Mouse (Mus musculus): ENCODE measurements around the gene Dnal1. TPM values are rescaled to one million over a fixed set of nuclear protein-coding genes. Genes with fewer than 3 reads are reported as not detected.

Gene Dnal1
- total RNA-seq, 2 experiments from 2014 or later = 6.9 to 7.2 TPM

DNA sequence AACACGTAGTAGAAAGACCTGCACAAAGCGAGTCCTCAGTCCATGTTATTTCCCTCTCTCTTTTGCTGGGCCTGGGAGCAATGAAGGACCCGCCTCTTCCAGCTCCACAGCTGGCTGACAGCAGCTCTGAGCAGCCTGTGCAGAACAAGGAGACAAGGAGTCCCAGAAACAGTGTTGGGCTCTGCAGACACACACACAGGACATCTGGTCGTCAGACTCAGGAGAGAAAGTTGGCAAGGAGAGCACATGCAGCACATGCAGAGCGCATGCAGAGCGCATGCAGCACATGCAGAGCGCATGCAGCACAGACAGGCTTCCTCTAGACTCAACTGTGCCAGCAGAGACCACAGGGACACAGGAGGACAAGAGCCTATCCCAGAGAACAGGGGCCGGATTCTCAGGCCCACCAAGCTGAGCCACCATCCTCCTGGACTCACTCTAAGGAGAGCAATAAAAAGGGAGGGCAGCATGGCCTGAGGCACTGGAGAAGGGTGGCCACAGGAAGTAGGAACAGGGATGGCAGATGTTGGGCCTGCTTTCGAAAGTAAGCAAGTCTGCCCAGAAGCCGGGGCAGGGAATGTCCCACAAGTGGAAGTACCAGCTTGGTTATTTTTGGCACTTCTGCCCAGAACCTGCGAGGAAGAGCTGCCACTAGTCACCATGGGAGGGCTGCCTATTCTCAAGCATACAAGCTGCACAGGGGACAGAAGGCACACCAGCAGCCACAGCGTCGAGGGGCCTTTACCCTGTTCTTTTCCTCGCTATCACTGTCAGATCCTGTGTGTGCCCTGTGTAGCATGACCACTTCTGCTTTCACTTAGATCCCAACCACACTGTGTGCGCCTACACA lies 73.8 kb downstream of the Dnal1 start:
- DNase-seq = peak; percentile 49

DNA sequence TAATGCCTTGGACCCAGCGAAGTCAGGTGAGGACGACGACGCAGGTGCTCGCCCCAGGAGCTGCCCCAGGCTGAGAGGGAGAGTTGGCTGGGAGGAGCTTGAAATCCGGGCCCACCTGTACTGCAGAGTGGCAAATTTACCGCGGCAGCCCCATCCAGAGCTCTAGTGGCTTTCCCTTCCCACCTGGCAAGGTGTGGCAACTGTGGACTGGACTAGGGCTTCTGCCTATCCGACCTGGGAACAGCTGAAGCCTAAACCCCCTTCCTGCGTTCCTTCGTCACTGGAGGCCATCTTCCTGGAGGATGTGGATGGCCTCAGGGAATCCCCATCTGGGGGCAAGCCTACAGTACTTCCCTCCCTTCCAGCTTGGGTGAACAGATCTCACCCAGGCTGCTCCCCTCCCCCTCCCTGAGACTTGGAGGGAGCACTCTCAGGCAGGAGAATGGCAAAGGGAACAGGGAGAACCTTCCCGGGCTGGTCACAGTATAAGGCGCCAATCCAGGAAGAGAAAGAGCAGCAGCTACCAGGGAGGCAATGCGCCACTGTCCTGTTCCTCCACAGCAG lies 74.8 kb downstream of the Dnal1 start:
- no peak for DNase-seq

DNA sequence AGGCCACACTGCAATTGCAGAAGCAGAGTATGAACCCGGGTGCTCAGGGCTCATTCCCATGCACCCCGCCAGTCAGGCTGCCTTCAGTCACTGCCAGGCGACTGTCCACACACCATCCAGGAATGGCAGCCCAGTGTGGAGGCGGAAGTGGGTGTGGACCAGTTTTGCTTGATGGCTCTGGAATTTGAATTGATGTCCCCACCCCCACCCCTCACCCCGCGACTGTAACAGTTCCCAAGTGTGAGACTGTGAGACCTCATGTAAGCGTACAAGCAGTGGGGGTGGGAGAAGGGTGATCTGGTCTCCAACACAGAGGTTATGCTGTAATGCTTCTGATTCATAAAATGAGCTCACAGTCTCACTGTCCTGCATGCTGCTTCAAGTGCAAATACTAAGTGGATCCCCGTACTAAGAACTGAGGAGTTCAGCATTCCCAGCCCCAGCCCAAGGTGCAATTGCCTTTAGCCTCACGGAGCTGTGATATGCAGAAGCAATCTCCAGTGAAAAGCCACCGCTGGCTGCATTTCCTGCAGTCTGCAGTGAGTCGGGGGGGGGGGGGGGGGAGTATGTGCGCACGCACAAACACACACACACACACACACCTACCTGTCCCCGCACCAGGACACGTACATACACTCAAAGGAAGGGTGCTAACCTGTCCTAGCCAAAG lies 76.1 kb downstream of the Dnal1 start:
- no peak for DNase-seq

DNA sequence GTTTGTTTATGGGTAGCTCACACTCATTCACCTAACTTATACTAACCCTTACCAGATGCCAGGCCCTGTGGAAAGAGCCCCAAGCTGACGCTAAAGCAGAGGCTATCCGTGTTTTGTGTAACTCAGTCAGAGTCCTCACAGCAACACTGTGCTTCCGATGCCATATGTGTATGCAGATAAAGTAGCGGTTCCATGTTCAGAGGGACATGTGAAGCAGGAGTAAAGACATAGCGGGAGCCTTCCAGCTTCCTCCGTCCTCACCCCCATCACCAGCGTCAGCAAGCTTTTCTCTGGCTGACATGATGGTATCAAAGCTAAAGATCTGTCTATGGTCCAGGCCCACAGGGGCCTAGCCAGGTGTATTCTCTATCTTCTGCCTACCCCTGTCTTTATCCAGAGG lies 77.0 kb downstream of the Dnal1 start:
- DNase-seq = no peak

DNA sequence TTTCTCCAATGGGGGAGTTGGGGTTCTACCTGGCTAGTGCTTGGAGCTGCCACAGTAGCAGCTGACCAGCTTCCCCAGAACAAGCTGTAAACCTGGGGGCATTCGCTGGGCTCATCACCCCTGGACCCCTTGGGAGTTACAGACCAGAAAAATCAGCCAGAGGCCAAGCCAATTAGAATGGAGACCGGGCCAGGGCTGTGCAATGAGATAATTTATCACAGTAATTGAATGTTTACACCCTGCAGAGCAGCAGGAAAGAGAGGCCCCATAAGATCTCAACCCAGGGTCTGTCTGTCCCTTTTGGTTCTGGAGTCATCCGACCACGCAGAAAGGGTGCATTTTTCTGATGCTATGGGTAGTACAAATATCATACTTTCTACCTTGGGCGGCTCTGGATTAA lies 77.6 kb downstream of the Dnal1 start:
- DNase-seq = no peak

DNA sequence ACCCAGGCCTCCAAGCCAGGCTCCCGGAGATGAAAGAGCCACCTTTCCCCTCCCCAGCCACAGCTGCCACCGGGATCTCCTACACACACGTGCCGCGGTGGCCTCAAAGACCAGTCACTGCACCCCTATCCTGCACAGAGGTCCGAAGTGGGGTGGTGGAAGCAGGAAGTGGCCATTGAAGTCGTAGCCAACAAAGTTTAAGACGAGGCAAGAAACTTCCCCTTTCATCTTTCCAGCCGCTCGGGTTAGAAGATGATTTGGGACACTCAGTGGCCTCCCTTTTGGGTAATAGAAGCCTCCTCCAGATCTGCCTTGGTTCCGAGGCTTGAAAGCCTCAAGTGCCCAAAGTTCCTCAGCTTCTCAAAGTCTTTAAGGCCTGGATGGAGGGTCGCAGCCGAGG lies 78.1 kb downstream of the Dnal1 start:
- no peak for DNase-seq

DNA sequence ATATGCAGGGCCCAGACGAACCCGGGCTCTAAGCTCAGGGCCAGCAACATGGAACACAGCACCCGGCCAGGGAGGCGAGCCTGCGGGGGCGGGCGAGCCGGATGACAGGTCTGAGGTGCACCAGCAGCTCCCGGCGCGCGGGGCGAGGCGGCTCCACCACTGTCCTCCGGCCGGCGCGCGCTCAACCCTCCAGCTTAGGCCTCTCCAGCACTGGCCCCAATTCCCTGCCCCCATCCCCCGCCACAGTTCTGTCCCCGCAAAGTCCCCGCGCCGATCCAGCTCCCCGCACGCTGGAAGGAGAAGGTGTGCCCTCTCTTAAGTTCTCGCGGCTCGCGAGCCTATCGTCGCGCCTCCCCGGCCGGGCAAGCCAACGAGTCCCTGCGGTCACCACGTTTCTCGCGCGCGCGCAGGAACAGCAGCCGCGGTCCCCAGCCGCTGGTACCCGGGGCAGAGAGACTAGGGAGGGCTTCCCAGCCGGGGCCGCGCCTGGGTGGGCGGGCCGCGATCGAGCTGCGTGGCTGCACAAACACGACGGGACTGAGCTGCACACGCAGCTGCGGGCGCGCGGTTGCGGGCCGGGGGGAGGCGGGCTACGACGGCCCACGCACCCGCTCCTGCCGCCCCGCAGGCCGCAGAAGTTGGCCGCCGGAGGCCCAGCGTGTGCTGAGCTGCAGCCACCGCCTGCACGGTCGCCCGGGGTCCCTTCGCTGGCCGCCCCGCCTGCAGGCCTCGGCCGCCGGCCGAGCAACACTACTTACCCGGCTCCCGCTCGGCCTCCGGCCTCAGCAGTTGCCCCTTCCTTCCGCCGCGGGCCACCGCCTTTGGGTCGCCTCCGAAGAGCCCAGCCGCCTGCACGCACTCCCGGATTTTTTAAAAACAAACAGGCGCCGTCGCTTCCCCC lies 78.8 kb downstream of the Dnal1 start:
- DNase-seq = peak; percentile 58

DNA sequence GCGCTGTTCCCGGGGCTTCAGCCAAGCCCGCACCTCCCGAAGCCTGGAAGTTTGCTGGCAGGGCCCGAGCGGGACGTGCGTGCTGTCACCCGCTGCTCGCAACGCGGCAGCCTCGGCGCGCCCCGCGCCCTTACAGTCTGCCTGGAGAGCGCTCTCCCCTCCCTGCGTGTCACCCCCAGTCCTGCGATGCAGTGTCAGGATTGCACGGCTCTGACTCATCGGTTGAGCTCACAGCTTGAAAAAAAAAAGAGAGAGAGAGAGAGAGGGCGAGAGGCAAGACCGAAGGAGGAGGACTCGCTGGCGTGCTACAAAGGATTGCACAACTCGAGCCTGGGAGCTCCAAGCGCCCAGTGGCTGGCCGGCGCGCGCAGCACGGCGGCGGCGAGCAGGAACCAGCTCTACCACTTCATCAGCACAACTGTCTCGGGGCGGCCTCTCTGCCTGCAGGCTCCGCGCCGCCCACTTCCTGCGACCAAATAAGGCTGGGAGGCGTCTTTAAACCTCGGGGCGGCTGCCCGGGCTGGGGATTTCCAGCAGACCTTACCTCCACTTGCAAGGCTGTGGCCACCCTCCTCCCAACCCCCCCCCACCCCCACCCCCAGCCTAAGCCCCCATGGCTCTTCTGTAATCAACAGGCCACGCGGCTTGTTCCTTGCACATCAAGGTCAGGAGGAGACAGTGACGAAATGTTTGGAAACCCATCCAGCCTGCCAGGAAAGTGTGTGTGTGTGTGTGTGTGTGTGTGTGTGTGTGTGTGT lies 79.7 kb downstream of the Dnal1 start:
- peak; percentile 96 for DNase-seq

DNA sequence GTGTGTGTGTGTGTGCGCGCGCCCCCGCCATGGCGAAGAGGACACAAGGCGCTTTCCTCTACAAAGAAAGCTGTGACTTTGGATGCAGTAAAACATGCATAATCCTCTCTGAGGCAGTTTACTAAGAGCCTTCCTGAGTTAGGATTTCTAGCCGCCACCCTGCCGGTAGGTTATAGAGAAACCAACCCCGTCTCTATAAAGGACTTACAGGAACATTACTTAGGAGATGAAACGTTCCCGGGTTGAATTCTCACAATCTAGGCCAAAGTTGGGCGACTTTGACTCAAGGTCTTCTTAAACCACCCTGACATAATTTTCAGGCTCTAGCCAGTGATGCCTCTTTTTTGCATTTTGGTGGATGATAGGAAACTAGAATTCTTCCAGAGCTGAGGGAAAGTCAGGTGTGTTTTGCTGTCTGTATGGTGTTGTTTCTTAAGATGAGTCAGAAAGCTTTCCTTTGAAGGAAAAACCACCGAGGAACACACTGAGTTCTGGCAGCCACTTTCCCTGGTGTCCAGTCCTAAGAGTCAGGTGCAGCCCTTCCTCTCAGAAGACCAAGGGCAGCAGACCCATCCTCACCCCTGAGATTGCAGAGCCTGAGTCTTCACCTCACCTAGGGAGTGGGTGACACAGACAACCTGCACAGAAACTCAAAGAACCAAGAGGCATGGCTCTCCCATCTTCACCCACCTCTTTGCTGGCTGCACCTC lies 80.4 kb downstream of the Dnal1 start:
- DNase-seq = no peak

DNA sequence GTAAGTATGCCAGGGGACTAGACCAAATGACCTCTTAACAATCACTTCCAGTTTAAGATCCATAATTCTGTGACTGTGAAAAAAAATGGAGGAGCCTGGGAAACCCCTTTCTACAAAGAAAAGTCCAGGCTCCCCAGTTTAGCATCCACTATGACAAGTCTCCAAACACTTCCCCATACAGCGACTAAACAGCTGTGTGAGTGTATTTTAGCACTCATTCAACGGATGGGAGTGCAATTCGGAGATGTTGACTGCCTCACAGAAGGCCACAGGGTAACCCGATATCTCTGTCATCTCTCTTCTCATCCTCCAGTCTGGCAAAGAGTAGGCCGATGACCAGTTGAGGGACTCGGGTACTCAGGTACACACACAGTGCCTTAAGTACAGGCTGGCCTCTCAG lies 81.0 kb downstream of the Dnal1 start:
- DNase-seq = no peak

Other genes starting within 250 kb of the Dnal1 start
- gene Numb, start 192.4 kb upstream of the Dnal1 start, total RNA-seq (2021) = 10 to 100 TPM; 14.3 to 14.9 TPM
- gene Riox1, start 163.8 kb upstream of the Dnal1 start, total RNA-seq (2021) = 1 to 10 TPM; 2.3 to 2.9 TPM
- gene Heatr4, start 129.5 kb upstream of the Dnal1 start, total RNA-seq (2021) = not detected
- 10 to 100 TPM; 12.6 to 13.9 TPM for gene Acot2, start 126.5 kb upstream of the Dnal1 start, total RNA-seq (2021)
- gene Acot1, start 104.9 kb upstream of the Dnal1 start, total RNA-seq (2021) = 1 to 10 TPM in 1 of 2 experiments, under 1 TPM in 1; 0.83 to 4.1 TPM
- under 1 TPM; 0.05 to 0.43 TPM for gene Acot4, start 76.0 kb upstream of the Dnal1 start, total RNA-seq (2021)
- not detected for gene Gm49366, start 75.4 kb upstream of the Dnal1 start, total RNA-seq (2021)
- gene Acot3, start 62.2 kb upstream of the Dnal1 start, total RNA-seq (2021) = not detected
- not detected for gene Acot5, start 45.0 kb upstream of the Dnal1 start, total RNA-seq (2021)
- gene Acot6, start 13.7 kb upstream of the Dnal1 start, total RNA-seq (2021) = 1 to 10 TPM; 1.5 to 1.6 TPM
- under 1 TPM; 0.10 to 0.24 TPM for gene Pnma1, start 34.1 kb downstream of the Dnal1 start, total RNA-seq (2021)
- gene Elmsan1, start 104.5 kb downstream of the Dnal1 start, total RNA-seq (2021) = 1 to 10 TPM; 8.0 to 9.9 TPM
- 10 to 100 TPM; 78.4 to 80.6 TPM for gene Ptgr2, start 170.9 kb downstream of the Dnal1 start, total RNA-seq (2021)
- 10 to 100 TPM; 15.9 to 17.8 TPM for gene Zfp410, start 202.5 kb downstream of the Dnal1 start, total RNA-seq (2021)
- gene Coq6, start 247.3 kb downstream of the Dnal1 start, total RNA-seq (2021) = 10 to 100 TPM; 25.5 to 28.8 TPM
- under 1 TPM; 0.64 to 0.83 TPM for gene Fam161b, start 247.5 kb downstream of the Dnal1 start, total RNA-seq (2021)

Data from gastrocnemius, postnatal 25 days (tissue).